Mouse (Mus musculus) brown adipose tissue, adult 24 weeks (tissue): Measurements from ENCODE around the gene Dydc1. TPM values are rescaled to one million over a fixed set of nuclear protein-coding genes. Genes with fewer than 3 reads are reported as not detected.
"Not testable (repeated sequence)": the region's sequence is repeated elsewhere in the genome, so short reads cannot be mapped to it uniquely, and the experiment has no call there.

Experiments
- H3K27ac ChIP-seq: fragments of 200-500 bp; replicated peaks from 2 replicates; pipeline ENCODE4 v1.5.1; 2012; ENCODE audit warnings: low read depth, mild to moderate bottlenecking, low read length
- H3K4me1 ChIP-seq: fragments of 200-500 bp; 2 replicates; pipeline ENCODE4 v1.6.1; 2012; ENCODE audit warnings: low read length, mixed read lengths; ENCODE audit not compliant: control insufficient read depth, insufficient read depth, insufficient read length
- H3K4me3 ChIP-seq: fragments of 200-500 bp; 2 replicates; pipeline ENCODE4 v1.5.1; 2012; ENCODE audit warnings: low read depth, mild to moderate bottlenecking, low read length, moderate library complexity; ENCODE audit not compliant: insufficient read depth
- polyA plus RNA-seq: library from polyadenylated mRNA; stranded (reverse); fragments of >200 nt; gene quantifications from 2 replicates; pipeline ENCODE4 v1.2.4, GENCODE M21; 2012; ENCODE audit not compliant: missing spikeins, insufficient read depth, insufficient read length

Dydc1 gene
- polyA plus RNA-seq = not detected in 2 replicates

GRCm38 (mm10) chr14:41072229-41072943, at the start of gene Dydc1:
Gene Dydc1, plus strand, starts transcription at chr14:41072911.
- Histone ChIP-seq H3K4me3 (no peak within 1 kb of the TSS; the same call in 1 of the 2 replicates), H3K4me1 (no peaks in the 10 kb centered on the region; the same call in 1 of the 2 replicates), H3K27ac (no peak within 1 kb of the TSS)

DNA sequence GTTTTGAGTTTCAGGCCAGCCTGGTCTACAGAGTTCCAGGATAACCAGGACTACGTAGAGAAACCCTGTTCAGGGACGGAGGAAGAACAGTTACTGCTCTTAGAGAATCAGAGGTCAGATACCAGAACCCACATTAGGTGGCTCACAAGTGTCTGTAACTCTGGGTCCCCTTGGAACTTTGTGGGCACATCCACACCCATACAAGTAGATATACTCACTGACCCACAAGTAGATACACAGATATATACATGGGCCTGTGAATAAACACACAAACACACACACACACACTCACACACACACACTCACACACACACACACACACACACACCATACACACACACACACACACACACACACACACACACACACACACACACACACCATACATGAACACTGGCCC, 47.6 kb upstream of the Dydc1 start:
- Histone ChIP-seq H3K27ac (no peak overlapping the region), H3K4me1 (no peaks in the 10 kb centered on the region), H3K4me3 (no peak overlapping the region)

- Histone ChIP-seq H3K4me3 (no peak overlapping the region), H3K27ac (no peak overlapping the region), H3K4me1 (no peaks in the 10 kb centered on the region)
Observed at GRCm38 (mm10) chr14:41025594-41026284, 47.0 kb upstream of the Dydc1 start.

DNA sequence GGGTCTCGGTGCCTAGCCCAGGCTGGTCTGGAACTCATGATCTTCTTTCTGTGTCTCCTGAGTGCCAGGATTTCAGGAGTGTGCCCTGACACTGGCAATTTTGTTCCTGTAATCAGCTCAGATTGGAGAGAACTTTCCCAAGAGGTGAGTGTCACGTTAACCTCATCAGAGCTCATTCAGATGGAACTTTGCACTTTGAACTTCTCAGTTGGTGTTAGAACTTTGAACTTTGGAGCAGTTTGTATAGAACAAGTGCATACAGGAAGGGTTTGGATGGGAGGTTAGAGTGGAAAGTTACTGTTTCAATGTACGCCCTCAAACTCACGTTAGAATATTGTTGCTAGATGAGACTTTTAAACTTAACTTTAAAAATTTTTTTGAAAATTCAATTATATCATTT, 43.4 kb upstream of the Dydc1 start:
- Histone ChIP-seq H3K27ac (no peak overlapping the region), H3K4me3 (no peak overlapping the region), H3K4me1 (no peaks in the 10 kb centered on the region)

GRCm38 (mm10) chr14:41030989-41031513, 41.7 kb upstream of the Dydc1 start:
- no peak overlapping the region for H3K27ac ChIP-seq
- no peak overlapping the region for H3K4me3 ChIP-seq
- no peaks in the 10 kb centered on the region for H3K4me1 ChIP-seq

- H3K4me1 ChIP-seq = no peaks in the 10 kb centered on the region
- no peak overlapping the region for H3K27ac ChIP-seq
- no peak overlapping the region for H3K4me3 ChIP-seq
Observed at GRCm38 (mm10) chr14:41033135-41034110, 39.3 kb upstream of the Dydc1 start.

DNA sequence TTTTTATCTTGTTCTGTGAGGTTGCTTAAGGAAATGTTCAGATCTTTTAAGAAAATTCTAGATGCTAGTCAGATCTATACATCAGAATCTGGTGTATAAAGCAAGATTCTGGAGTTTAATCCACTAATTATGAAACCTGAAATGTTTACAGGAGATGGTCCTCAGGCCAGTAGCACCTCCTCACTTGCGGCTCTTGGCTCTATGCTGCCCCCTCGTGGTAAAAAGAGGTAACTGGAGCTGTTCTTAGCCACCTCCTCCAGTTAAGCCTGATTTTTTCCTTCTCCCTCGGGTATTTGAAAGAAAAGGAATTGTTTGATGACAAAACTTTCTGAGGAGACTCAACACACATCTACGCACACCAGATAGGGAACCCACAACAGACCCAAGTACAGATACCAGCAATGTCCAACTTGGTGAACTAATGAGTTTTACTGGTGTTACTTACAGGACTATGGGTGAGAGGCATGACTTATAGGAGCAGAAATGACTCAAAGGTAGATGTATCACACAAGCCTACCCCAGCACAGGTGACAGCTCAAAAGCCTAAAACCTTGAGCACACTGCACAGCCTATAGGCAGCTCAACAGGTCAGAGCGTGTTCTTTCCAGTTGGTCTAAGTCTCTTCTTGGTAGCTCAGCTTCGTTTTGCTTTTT, 37.4 kb upstream of the Dydc1 start:
- no peak overlapping the region for H3K27ac ChIP-seq
- H3K4me1 ChIP-seq = no peaks in the 10 kb centered on the region
- no peak overlapping the region for H3K4me3 ChIP-seq

DNA sequence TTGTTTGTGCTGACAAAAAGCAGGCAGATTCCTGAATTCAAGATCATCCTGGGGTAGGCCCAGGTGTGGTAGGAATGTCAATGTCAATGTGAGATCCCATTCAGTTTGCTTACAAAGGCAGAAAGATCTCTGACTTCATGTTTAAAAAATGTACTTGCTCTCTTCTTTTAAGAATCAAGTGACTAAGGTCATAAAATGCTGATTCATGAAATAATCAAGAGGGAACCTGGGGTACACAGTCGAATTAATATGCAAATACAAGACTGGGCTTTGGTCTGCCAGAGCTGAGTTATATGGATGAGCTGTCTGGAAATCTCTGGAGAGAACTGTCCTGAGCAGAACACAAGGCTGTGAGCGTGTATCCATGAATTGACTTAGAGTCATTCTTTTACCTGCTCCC, 25.3 kb upstream of the Dydc1 start:
- no peak overlapping the region for H3K27ac ChIP-seq
- H3K4me3 ChIP-seq = no peak overlapping the region
- no peaks in the 10 kb centered on the region for H3K4me1 ChIP-seq

- H3K4me3 ChIP-seq = no peak overlapping the region
- no peak overlapping the region for H3K27ac ChIP-seq
- no peaks in the 10 kb centered on the region for H3K4me1 ChIP-seq
Observed at GRCm38 (mm10) chr14:41050471-41050870, 22.2 kb upstream of the Dydc1 start.

DNA sequence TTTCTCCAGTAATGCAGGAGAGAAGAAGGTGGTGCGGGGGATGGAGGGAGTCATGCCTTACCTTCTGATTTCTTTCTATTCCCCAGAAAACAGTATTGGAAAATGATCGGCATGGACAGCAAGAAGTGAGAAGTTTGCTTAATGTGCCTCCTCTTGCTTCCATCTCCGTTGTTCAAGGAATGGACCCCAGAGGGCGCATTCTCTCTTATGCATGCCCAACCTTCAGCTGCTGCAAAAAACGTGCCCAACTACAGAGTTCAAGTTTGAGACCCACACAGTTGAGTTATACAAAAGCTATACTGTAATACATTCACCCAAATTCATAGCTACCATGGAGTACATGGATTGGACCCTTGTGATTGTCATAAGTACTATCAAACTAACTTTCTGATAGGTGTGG, 20.2 kb upstream of the Dydc1 start:
- Histone ChIP-seq H3K27ac (no peak overlapping the region), H3K4me3 (no peak overlapping the region), H3K4me1 (no peaks in the 10 kb centered on the region)

GRCm38 (mm10) chr14:41053190-41053589, 19.5 kb upstream of the Dydc1 start:
- not testable (repeated sequence) for H3K4me1 ChIP-seq, H3K4me3 ChIP-seq, H3K27ac ChIP-seq

DNA sequence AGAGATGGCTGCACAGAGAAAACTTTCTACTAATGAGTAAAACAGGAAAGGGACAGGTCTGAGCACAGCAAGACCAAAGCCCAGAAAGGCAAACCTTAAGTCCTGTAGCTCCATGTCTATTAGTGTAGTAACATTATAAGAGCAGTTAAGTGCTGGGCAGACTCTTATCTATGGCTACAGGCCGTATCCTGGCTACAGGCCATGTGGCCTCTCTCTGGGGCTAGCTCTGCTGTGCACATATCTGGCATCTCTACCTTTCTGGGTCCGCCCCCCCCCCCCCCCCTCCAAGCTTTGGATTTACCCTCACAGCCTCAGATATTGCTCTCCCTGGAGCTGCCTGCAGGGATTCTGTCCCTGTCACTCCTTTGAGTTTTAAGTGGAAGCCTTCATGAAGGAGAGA, 7.5 kb upstream of the Dydc1 start:
- Histone ChIP-seq H3K4me1 (no peaks in the 10 kb centered on the region), H3K4me3 (no peak overlapping the region), H3K27ac (no peak overlapping the region)

- Histone ChIP-seq H3K4me1 (no peaks in the 10 kb centered on the region), H3K27ac (no peak overlapping the region), H3K4me3 (no peak overlapping the region)
Observed at GRCm38 (mm10) chr14:41066416-41066815, 6.3 kb upstream of the Dydc1 start.

DNA sequence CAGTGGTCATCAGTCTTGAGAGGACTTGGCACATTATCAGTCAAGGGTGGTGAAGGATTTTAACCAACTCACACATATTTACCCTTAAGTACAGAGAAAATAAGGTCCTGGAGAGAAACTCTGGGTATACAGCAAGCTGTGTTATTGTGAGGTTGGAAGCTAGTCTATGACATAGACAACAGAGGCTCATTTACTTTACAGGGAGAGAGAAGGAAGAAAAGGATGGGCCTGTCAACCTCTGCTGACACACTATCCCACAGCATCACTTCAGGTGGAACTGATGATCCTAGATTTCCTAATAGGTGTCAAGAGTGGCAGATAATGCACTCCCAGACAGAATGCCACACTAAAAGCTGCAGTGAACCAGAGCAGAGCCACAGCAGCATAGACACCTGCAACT, 3.6 kb upstream of the Dydc1 start, which contains the start of gene Dydc2:
TSS of gene Dydc2 (minus strand) at position 101 of the 400 bp plus-strand sequence.
- Histone ChIP-seq H3K4me3 (no peak within 1 kb of the TSS), H3K4me1 (no peaks in the 10 kb centered on the region; the same call in 1 of the 2 replicates), H3K27ac (no peak within 1 kb of the TSS)
